Mouse (Mus musculus): ENCODE data around the gene Ndufs7. TPM values are rescaled to one million over a fixed set of nuclear protein-coding genes. Genes with fewer than 3 reads are reported as not detected.

Ndufs7 gene
- total and polyA plus RNA-seq, 3 experiments, result 377 to 458 TPM; not detected in 1

GRCm38 (mm10) chr10:80245600-80245999 lies 3.3 kb upstream of the Ndufs7 start:
- no peaks in the 10 kb centered on the region for H3K27me3 ChIP-seq (ENCODE audit: control insufficient read depth in 1 of 2, insufficient read depth in 2 of 2, low read length in 2 of 2)
- DNase-seq (ENCODE audit: low read depth, low spot score), result peak; percentile 91
- peaks cover 0 to 6% of the 10 kb centered on the region in 2 experiments; a peak in 2 of 4 replicates for H3K4me1 ChIP-seq (ENCODE audit: control insufficient read depth in 1 of 2, insufficient read depth in 2 of 2, low read length in 2 of 2)
- H3K27ac ChIP-seq (ENCODE audit: control insufficient read depth, low read depth, low read length), result no peak overlapping the region
- peaks cover 14% of the 10 kb centered on the region for H3K79me2 ChIP-seq (ENCODE audit: control insufficient read depth, insufficient read depth, low read length, poor library complexity)
- peak overlapping the region; percentile 7 for H3K9ac ChIP-seq (ENCODE audit: control insufficient read depth, low read depth, low read length, poor library complexity, severe bottlenecking)
- H3K4me3 ChIP-seq (ENCODE audit: control insufficient read depth in 1 of 2, insufficient read depth in 1 of 2, low read depth in 2 of 2, low read length in 2 of 2), result no peak overlapping the region
- peaks cover 0 to 3% of the 10 kb centered on the region in 2 experiments; a peak in 2 of 4 replicates for H3K36me3 ChIP-seq (ENCODE audit: control insufficient read depth in 1 of 2, insufficient read depth in 2 of 2, low read length in 2 of 2)
- H3K9me3 ChIP-seq (replicated peaks; ENCODE audit: insufficient read depth, low read length), result no peaks in the 10 kb centered on the region
- TF ChIP-seq ETS1 (IDR thresholded peaks at IDR 0.05; ENCODE audit: low read depth, low read length) (no peak), MEF2A (IDR thresholded peaks at IDR 0.05; ENCODE audit: extremely low read depth, insufficient replicate concordance, low read depth, low read length, poor library complexity, severe bottlenecking) (no peak), POLR2A (IDR thresholded peaks at IDR 0.05; ENCODE audit: control insufficient read depth in 1 of 2, insufficient read depth in 1 of 2, low read depth in 1 of 2, low read length in 2 of 2, poor library complexity in 1 of 2) (no peak), TCF12 (IDR thresholded peaks at IDR 0.05; ENCODE audit: low read depth, low read length) (no peak), RAD21 (IDR thresholded peaks at IDR 0.05; ENCODE audit: low read depth, low read length) (peak; percentile 83), JUND (IDR thresholded peaks at IDR 0.05; ENCODE audit: low read depth, low read length) (no peak), ZMIZ1 (IDR thresholded peaks at IDR 0.05; ENCODE audit: low read depth, low read length) (no peak), GABPA (IDR thresholded peaks at IDR 0.05; ENCODE audit: low read depth, low read length) (no peak), USF2 (IDR thresholded peaks at IDR 0.05; ENCODE audit: borderline replicate concordance in 1 of 2, insufficient read depth in 1 of 2, low read depth in 1 of 2, low read length in 2 of 2) (no peak), POLR2AphosphoS5 (IDR thresholded peaks at IDR 0.05; ENCODE audit: borderline replicate concordance, low read depth, low read length) (no peak), CHD2 (IDR thresholded peaks at IDR 0.05; ENCODE audit: low read length) (no peak), POLR2AphosphoS2 (IDR thresholded peaks at IDR 0.05; ENCODE audit: low read length) (no peak), ZNF384 (IDR thresholded peaks at IDR 0.05; ENCODE audit: low read depth, low read length) (no peak), KAT2A (conservative IDR thresholded peaks at IDR 0.05; ENCODE audit: low read depth, low read length) (no peak), CHD1 (IDR thresholded peaks at IDR 0.05; ENCODE audit: low read depth, low read length) (no peak), USF1 (IDR thresholded peaks at IDR 0.05; ENCODE audit: low read depth, low read length) (no peak), RCOR1 (IDR thresholded peaks at IDR 0.05; ENCODE audit: low read depth, low read length) (no peak; the same call in 1 of the 2 replicates), ELF1 (IDR thresholded peaks at IDR 0.05; ENCODE audit: low read depth, low read length) (no peak), MAFK (IDR thresholded peaks at IDR 0.05; ENCODE audit: borderline replicate concordance, low read depth, low read length) (no peak), EP300 (IDR thresholded peaks at IDR 0.05; ENCODE audit: low read depth in 1 of 2, low read length in 2 of 2) (no peak), SIN3A (IDR thresholded peaks at IDR 0.05; ENCODE audit: low read length) (peak; percentile 51; the same call in 1 of the 2 replicates), MAZ (IDR thresholded peaks at IDR 0.05; ENCODE audit: low read depth, low read length) (no peak), TBP (IDR thresholded peaks at IDR 0.05; ENCODE audit: low read depth, low read length) (no peak), MXI1 (IDR thresholded peaks at IDR 0.05; ENCODE audit: low read depth, low read length) (0 out of 2 replicates have a peak, but pooled peaks have one; percentile 45), BHLHE40 (IDR thresholded peaks at IDR 0.05; ENCODE audit: borderline replicate concordance, low read depth, low read length) (no peak), E2F4 (IDR thresholded peaks at IDR 0.05; ENCODE audit: borderline replicate concordance, low read depth, low read length) (no peak), ZC3H11A (IDR thresholded peaks at IDR 0.05; ENCODE audit: low read depth, low read length) (peak; percentile 49), HCFC1 (IDR thresholded peaks at IDR 0.05; ENCODE audit: low read depth, low read length) (no peak), UBTF (IDR thresholded peaks at IDR 0.05; ENCODE audit: borderline replicate concordance, insufficient read depth, low read depth, low read length) (no peak), NELFE (IDR thresholded peaks at IDR 0.05; ENCODE audit: low read depth, low read length) (no peak), SMC3 (IDR thresholded peaks at IDR 0.05; ENCODE audit: low read depth, low read length) (peak; percentile 90), MYB (IDR thresholded peaks at IDR 0.05; ENCODE audit: low read depth, low read length) (no peak), ZKSCAN1 (IDR thresholded peaks at IDR 0.05; ENCODE audit: low read depth, low read length) (no peak), TAL1 (IDR thresholded peaks at IDR 0.05; ENCODE audit: low read length) (no peak), CTCF (IDR thresholded peaks at IDR 0.05 in 2 of 3, conservative IDR thresholded peaks at IDR 0.05 in 1 of 3; ENCODE audit: control insufficient read depth in 1 of 3, insufficient read depth in 1 of 3, low read depth in 2 of 3, low read length in 3 of 3, poor library complexity in 1 of 3, severe bottlenecking in 1 of 3) (peak; percentile 70 to 95 (median 90)), GATA1 (IDR thresholded peaks at IDR 0.05; ENCODE audit: low read depth, low read length) (peak; percentile 56), MYC (IDR thresholded peaks at IDR 0.05; ENCODE audit: low read depth, low read length) (peak; percentile 56; the same call in 1 of the 2 replicates), MAX (IDR thresholded peaks at IDR 0.05; ENCODE audit: low read length) (no peak)

Measured in MEL (cell line).